Mouse (Mus musculus) forebrain, embryonic 14.5 days (tissue): ENCODE results near the gene Fam78a. TPM values are rescaled to one million over a fixed set of nuclear protein-coding genes. Genes with fewer than 3 reads are reported as not detected.

Source experiments
- ATAC-seq: fragments of 200-750 bp; cut with Nextera tagmentation; 2 replicates; pipeline ENCODE4 v1.8.0; 2017; ENCODE audit warnings: mild to moderate bottlenecking, moderate library complexity
- DNase-seq: peaks from one replicate; pipeline ENCODE4 v3.0.0-alpha.2; 2015; ENCODE audit warnings: low spot score
- H3K27ac ChIP-seq: fragments of 300-500 bp; sonication (generic); 2 replicates; pipeline ENCODE4 v1.5.1; 2014; ENCODE audit warnings: low read depth, mild to moderate bottlenecking, control low read depth, low read length, moderate library complexity
- H3K27me3 ChIP-seq: fragments of 300-500 bp; sonication (generic); replicated peaks from 2 replicates; pipeline ENCODE4 v1.6.1; 2014; ENCODE audit warnings: low read length, control low read depth, mixed read lengths; ENCODE audit not compliant: control insufficient read depth, insufficient read depth
- H3K36me3 ChIP-seq: fragments of 300-500 bp; sonication (generic); 2 replicates; pipeline ENCODE4 v1.6.1; 2014; ENCODE audit warnings: low read length, control low read depth; ENCODE audit not compliant: control insufficient read depth, insufficient read depth
- H3K4me1 ChIP-seq: fragments of 300-500 bp; sonication (generic); 2 replicates; pipeline ENCODE4 v1.6.1; 2014; ENCODE audit warnings: antibody characterized with exemption, low read length, control low read depth; ENCODE audit not compliant: control insufficient read depth, insufficient read depth
- H3K4me2 ChIP-seq: fragments of 300-500 bp; sonication (generic); 2 replicates; pipeline ENCODE4 v1.6.1; 2014; ENCODE audit warnings: mild to moderate bottlenecking, control low read depth, low read length
- H3K4me3 ChIP-seq: fragments of 300-500 bp; sonication (generic); 2 replicates; pipeline ENCODE4 v1.5.1; 2014; ENCODE audit warnings: low read depth, low read length, control low read depth
- H3K9ac ChIP-seq: fragments of 300-500 bp; sonication (generic); 2 replicates; pipeline ENCODE4 v1.6.1; 2014; ENCODE audit warnings: mild to moderate bottlenecking, low read length, control low read depth, moderate library complexity
- H3K9me3 ChIP-seq: fragments of 300-500 bp; sonication (generic); replicated peaks from 2 replicates; pipeline ENCODE4 v1.6.1; 2016; ENCODE audit warnings: low read length, control low read depth, mixed read lengths; ENCODE audit not compliant: control insufficient read depth
- WGBS: fragments of 180-500 bp; shearing (Covaris S2); extraction: QIAGEN DNeasy Blood & Tissue Kit; methylation state at CpG from one replicate; pipeline ENCODE4 v1.1.7; 2014; 5-methylcytosine and 5-hydroxymethylcytosine counted together
- polyA plus RNA-seq: library from polyadenylated mRNA; unstranded; fragments of >200 nt; fragmentation: Nextera tagmentation; extraction: Ambion mirVana; gene quantifications from 2 replicates; pipeline ENCODE4 v1.2.1, GENCODE M21; 2014

Gene Fam78a
- polyA plus RNA-seq, 1 experiment from 2014 or later = 0.34 TPM

DNA sequence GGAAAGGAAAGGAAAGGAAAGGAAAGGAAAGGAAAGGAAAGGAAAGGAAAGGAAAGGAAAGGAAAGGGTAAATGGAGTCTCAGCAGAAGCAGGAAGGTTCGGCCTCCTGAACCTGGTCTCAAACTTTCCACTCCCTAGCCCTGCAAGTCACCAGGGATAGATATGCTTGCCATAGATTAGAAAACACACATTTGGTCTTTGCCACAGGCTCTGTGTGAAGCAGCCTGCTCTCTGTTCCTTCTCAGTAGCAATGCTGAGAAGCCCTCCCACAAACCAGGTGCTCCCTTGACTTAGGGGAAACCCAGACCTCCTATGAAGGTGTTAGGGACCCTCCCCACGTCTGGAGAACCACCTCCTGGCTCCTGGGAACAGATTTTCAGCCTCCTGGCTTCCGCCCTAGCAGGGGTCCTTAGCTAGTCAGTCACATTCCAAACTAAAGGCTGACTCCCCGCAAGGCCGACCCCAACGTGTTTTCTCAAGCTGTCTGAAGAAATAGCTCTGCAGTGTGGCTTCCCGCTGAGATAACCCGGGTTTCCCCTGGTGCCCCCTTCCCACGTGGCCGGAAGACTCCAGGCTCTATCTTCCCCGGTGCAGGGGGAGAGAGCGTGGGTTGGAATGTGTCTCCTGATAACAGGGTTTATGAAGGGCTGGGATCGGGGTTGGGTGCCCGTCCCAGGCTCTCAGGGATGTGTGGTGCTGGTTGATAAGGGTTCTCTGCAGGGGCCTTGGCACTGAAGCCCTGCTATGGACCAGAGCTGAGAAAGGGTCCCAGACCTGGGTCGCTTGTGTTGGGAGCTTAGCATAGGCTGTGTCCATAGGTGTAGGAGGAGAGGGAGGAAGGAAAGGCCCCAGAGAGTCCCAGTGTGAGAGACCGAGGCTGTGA, 43.2 kb upstream of the Fam78a start:
- WGBS = 39% methylated on average over 16 of the region's 16 CpGs
- Histone ChIP-seq H3K9ac (no peak overlapping the region), H3K9me3 (no peaks in the 10 kb centered on the region), H3K27ac (no peak overlapping the region), H3K4me1 (no peaks in the 10 kb centered on the region), H3K4me2 (no peak overlapping the region), H3K27me3 (no peaks in the 10 kb centered on the region), H3K4me3 (no peak overlapping the region), H3K36me3 (no peaks in the 10 kb centered on the region)
- no peak for ATAC-seq
- no peak for DNase-seq

GRCm38 (mm10) chr2:32121785-32122184, 37.1 kb upstream of the Fam78a start:
- no peak for DNase-seq
- no peaks in the 10 kb centered on the region for H3K36me3 ChIP-seq

GRCm38 (mm10) chr2:32121150-32121549, 36.5 kb upstream of the Fam78a start:
- ATAC-seq = no peak
- no peak for DNase-seq
- H3K36me3 ChIP-seq = no peaks in the 10 kb centered on the region
- no peaks in the 10 kb centered on the region for H3K9me3 ChIP-seq
- no peaks in the 10 kb centered on the region for H3K4me1 ChIP-seq
- H3K9ac ChIP-seq = no peak overlapping the region
- H3K4me3 ChIP-seq = no peak overlapping the region
- H3K27me3 ChIP-seq = no peaks in the 10 kb centered on the region
- no peak overlapping the region for H3K27ac ChIP-seq
- H3K4me2 ChIP-seq = no peak overlapping the region
- WGBS = 78% methylated on average over 5 of the region's 5 CpGs

More at GRCm38 (mm10) chr2:32121785-32122184, 37.1 kb upstream of the Fam78a start:
- no peak overlapping the region for H3K9ac ChIP-seq
- WGBS = 84% methylated on average over 2 of the region's 2 CpGs
- no peak overlapping the region for H3K4me3 ChIP-seq
- no peaks in the 10 kb centered on the region for H3K4me1 ChIP-seq
- H3K9me3 ChIP-seq = no peaks in the 10 kb centered on the region
- no peak overlapping the region for H3K27ac ChIP-seq
- no peak overlapping the region for H3K4me2 ChIP-seq
- ATAC-seq = no peak
- no peaks in the 10 kb centered on the region for H3K27me3 ChIP-seq

DNA sequence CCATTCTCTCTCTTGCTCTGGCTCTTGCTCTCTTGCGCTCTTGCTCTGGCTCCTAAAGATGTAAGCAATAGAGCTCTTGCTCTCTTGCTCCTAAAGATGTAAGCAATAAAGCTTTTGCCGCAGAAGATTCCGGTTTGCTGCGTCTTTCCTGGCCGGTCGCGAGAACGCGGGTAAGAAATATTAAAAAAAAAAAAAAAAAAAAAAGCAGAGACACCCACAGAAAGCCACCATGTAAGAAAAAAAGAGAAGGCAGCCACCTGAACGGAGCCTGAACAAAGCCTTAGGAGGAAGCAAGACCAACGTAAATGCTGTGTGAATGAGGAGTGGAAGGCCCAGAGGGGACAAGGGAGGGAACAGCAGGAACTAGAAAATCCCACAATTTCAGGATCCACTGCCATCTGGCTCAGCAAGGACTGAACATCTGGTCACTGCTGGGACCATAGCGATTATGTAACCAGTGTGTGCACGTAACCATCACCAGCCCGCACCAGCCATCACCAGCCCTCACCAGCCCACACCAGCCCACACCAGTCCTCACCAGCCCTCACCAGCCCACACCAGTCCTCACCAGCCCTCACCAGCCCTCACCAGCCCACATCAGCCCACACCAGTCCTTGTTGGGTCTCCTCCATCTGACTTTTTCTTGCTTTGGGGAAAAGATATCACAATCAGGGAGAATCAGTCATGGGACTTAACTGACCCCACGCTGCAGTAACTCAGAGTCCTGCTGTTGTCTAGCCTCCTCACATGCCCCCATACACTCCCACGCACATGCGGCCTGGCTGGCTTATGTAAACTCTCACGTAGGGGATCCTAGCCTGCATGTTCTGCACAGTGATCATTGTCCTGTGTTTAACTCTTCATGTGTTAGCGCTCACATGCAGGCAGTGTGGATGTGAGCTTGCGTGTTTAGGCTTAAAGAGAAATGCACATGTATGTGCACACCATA, 35.4 kb upstream of the Fam78a start:
- no peak for ATAC-seq
- Histone ChIP-seq H3K4me3 (no peak overlapping the region), H3K4me1 (no peaks in the 10 kb centered on the region), H3K27me3 (no peaks in the 10 kb centered on the region), H3K36me3 (no peaks in the 10 kb centered on the region), H3K9ac (no peak overlapping the region), H3K27ac (no peak overlapping the region), H3K9me3 (no peaks in the 10 kb centered on the region), H3K4me2 (no peak overlapping the region)
- WGBS = 90% methylated on average over 20 of the region's 20 CpGs
- DNase-seq = no peak

DNA sequence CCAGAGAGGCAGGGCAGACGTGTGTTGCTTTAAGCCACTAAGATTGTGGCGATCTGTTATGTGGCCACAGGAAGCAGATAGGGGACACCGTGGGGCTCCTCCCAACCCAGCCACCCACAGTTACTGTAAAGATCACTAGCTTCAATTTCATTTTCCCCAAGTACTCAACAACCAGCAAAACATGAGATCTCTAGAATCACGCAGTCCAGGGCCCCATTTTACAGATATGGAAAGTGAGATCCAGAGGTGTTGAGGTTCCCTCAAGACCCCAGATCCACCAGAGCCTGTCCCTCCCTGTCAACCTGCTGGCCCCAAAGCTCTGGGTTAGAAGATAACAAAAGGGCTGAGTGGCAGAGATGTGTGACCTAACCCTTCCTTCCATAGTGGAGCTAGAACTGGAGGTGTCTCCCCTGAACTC, 31.2 kb upstream of the Fam78a start:
- DNase-seq = no peak
- Histone ChIP-seq H3K4me3 (no peak overlapping the region), H3K4me1 (no peaks in the 10 kb centered on the region), H3K27ac (no peak overlapping the region), H3K9me3 (no peaks in the 10 kb centered on the region), H3K4me2 (no peak overlapping the region), H3K27me3 (no peaks in the 10 kb centered on the region), H3K36me3 (no peaks in the 10 kb centered on the region), H3K9ac (no peak overlapping the region)
- WGBS = 90% methylated on average over 4 of the region's 4 CpGs
- ATAC-seq = no peak

DNA sequence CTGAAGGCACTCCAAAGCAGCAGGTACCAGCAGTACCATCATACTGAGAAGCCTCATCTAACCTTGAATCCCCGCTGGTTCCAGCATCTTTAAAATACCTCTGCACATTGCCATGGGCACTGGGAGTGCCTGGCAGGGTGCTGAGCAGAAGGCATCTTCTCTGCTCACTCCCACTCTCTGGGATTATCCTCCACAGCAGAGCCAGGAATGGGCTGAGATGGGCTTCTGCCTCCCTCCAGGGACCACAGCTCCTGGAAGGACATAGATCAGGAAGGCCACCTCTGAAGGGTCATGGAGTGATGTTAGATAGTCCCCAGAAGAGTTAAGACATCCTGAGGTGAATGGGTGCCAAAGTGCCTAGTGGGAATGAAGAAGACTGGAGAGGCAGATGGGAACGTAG, 27.9 kb upstream of the Fam78a start:
- H3K4me1 ChIP-seq = no peaks in the 10 kb centered on the region
- ATAC-seq (no peak), DNase-seq (no peak)
- H3K36me3 ChIP-seq = 0 out of 2 replicates have a peak, but pooled peaks cover 7% of the 10 kb centered on the region
- H3K9me3 ChIP-seq = no peaks in the 10 kb centered on the region
- H3K4me2 ChIP-seq = no peak overlapping the region
- 73% methylated on average over 2 of the region's 2 CpGs for WGBS
- H3K27ac ChIP-seq = no peak overlapping the region
- H3K9ac ChIP-seq = no peak overlapping the region
- no peak overlapping the region for H3K4me3 ChIP-seq
- no peaks in the 10 kb centered on the region for H3K27me3 ChIP-seq

GRCm38 (mm10) chr2:32111268-32111667, 26.6 kb upstream of the Fam78a start:
- no peak for DNase-seq
- no peak overlapping the region for H3K4me3 ChIP-seq
- H3K36me3 ChIP-seq = 0 out of 2 replicates have a peak, but pooled peaks cover 7% of the 10 kb centered on the region
- H3K27ac ChIP-seq = no peak overlapping the region
- H3K9me3 ChIP-seq = no peaks in the 10 kb centered on the region
- no peaks in the 10 kb centered on the region for H3K4me1 ChIP-seq
- no peak overlapping the region for H3K4me2 ChIP-seq
- H3K27me3 ChIP-seq = no peaks in the 10 kb centered on the region
- no peak overlapping the region for H3K9ac ChIP-seq
- ATAC-seq = no peak
- WGBS = 100% methylated on average over 1 of the region's 1 CpGs

- H3K9ac ChIP-seq = no peak overlapping the region
- H3K36me3 ChIP-seq = 0 out of 2 replicates have a peak, but pooled peaks cover 7% of the 10 kb centered on the region
- no peak for ATAC-seq
- no peak for DNase-seq
- no peaks in the 10 kb centered on the region for H3K27me3 ChIP-seq
- H3K4me1 ChIP-seq = no peaks in the 10 kb centered on the region
- WGBS = 83% methylated on average over 7 of the region's 7 CpGs
- H3K27ac ChIP-seq = no peak overlapping the region
- no peaks in the 10 kb centered on the region for H3K9me3 ChIP-seq
- H3K4me2 ChIP-seq = no peak overlapping the region
- H3K4me3 ChIP-seq = no peak overlapping the region
Measured at GRCm38 (mm10) chr2:32105930-32106329, 21.3 kb upstream of the Fam78a start.
